Mouse (Mus musculus) adrenal gland, postnatal 25 days (tissue): Measurements from ENCODE around the gene Pdcd6ip. TPM values are rescaled to one million over a fixed set of nuclear protein-coding genes. Genes with fewer than 3 reads are reported as not detected.

Source experiments
- DNase-seq: peaks from one replicate; pipeline ENCODE4 v3.0.0; 2021; ENCODE audit warnings: mixed read lengths
- total RNA-seq: library from RNA; stranded (reverse); gene quantifications from 2 replicates; pipeline ENCODE4 v1.2.3, GENCODE M21; 2021

Pdcd6ip gene
- total RNA-seq, 1 experiment from 2014 or later, result 196 TPM

GRCm38 (mm10) chr9:113626730-113627129 lies 81.3 kb downstream of the Pdcd6ip start:
- no peak for DNase-seq

GRCm38 (mm10) chr9:113624086-113624485 lies 84.0 kb downstream of the Pdcd6ip start:
- DNase-seq, result no peak

- DNase-seq, result no peak
Measured at GRCm38 (mm10) chr9:113617081-113617480, 91.0 kb downstream of the Pdcd6ip start.

- no peak for DNase-seq
Measured at GRCm38 (mm10) chr9:113610776-113611175, 97.3 kb downstream of the Pdcd6ip start.

GRCm38 (mm10) chr9:113602140-113602539 lies 105.9 kb downstream of the Pdcd6ip start:
- DNase-seq, result no peak

Other genes with a start within 250 kb of the Pdcd6ip start
- gene Clasp2, start 33.2 kb upstream of the Pdcd6ip start, total RNA-seq, result 123 and 133 TPM in 2 replicates
- gene Ubp1, start 222.7 kb upstream of the Pdcd6ip start, total RNA-seq, result 76.9 and 79.6 TPM in 2 replicates